Mouse (Mus musculus) liver, adult 10 weeks (tissue): ENCODE results near the gene Pitpnb. TPM values are rescaled to one million over a fixed set of nuclear protein-coding genes. Genes with fewer than 3 reads are reported as not detected.

Experiments
- polyA plus RNA-seq: library from polyadenylated mRNA; stranded (reverse); fragments of 350-450 nt; fragmentation: Illumina TruSeq; extraction: RNeasy Lipid Tissue Mini Kit (QIAGEN cat#74804); gene quantifications from one replicate; pipeline ENCODE4 v1.2.3, GENCODE M21; 2014; ENCODE audit warnings: low read depth, low replicate concordance

Pitpnb gene
- 80.9 TPM for polyA plus RNA-seq

GRCm38 (mm10) chr5:111330417-111331098, at the start of gene Pitpnb:
TSS of gene Pitpnb (plus strand) at chr5:111330763.

GRCm38 (mm10) chr5:111416591-111417374, 86.2 kb downstream of the Pitpnb start, which contains the start of gene Mn1:
TSS of gene Mn1 (plus strand) at chr5:111417362.

Other genes starting within 250 kb of the Pitpnb start
- 0.90 TPM for gene Mn1, start 86.6 kb downstream of the Pitpnb start, polyA plus RNA-seq